Mouse (Mus musculus) myocyte (in vitro differentiated cells): ENCODE data around the gene Gpr85.

Experiments used
- CEBPB ChIP-seq: IDR thresholded peaks from 2 replicates; pipeline ENCODE4 v1.6.1; 2011; ENCODE audit warnings: mild to moderate bottlenecking, moderate library complexity; ENCODE audit not compliant: poor library complexity, insufficient read depth, severe bottlenecking
- E2F4 ChIP-seq: IDR thresholded peaks from one replicate; pipeline ENCODE4 v1.6.1; 2011; ENCODE audit warnings: mild to moderate bottlenecking, control low read depth, moderate library complexity; ENCODE audit not compliant: insufficient read depth
- MAX ChIP-seq: IDR thresholded peaks from one replicate; pipeline ENCODE4 v1.6.1; 2011; ENCODE audit warnings: low read depth, mild to moderate bottlenecking, control low read depth
- MYOD1 ChIP-seq, 3 experiments: IDR thresholded peaks; one replicate each; pipeline ENCODE4 v1.6.1; 2011; ENCODE audit warnings: control low read depth in 2 of 3, low read depth in 2 of 3, mild to moderate bottlenecking in 2 of 3, moderate library complexity in 1 of 3; ENCODE audit not compliant: insufficient read length in 2 of 3, control insufficient read depth in 1 of 3
- MYOG ChIP-seq, 3 experiments: IDR thresholded peaks; one replicate each; pipeline ENCODE4 v1.6.1; 2011; ENCODE audit warnings: control low read depth in 2 of 3, low read depth in 2 of 3, mild to moderate bottlenecking in 2 of 3; ENCODE audit not compliant: insufficient read length in 2 of 3, control insufficient read depth in 1 of 3, insufficient read depth in 1 of 3
- POLR2A ChIP-seq: IDR thresholded peaks from one replicate; pipeline ENCODE4 v1.6.1; 2011; ENCODE audit warnings: low read depth, mild to moderate bottlenecking, control low read depth, moderate library complexity; ENCODE audit not compliant: insufficient read length
- POLR2AphosphoS2 ChIP-seq: IDR thresholded peaks from one replicate; pipeline ENCODE4 v1.6.1; 2011; ENCODE audit warnings: low read depth, control low read depth; ENCODE audit not compliant: insufficient read length
- REST ChIP-seq: IDR thresholded peaks from one replicate; pipeline ENCODE4 v1.6.1; 2011; ENCODE audit warnings: mild to moderate bottlenecking, control low read depth, moderate library complexity; ENCODE audit not compliant: insufficient read depth, insufficient read length
- SRF ChIP-seq: IDR thresholded peaks from one replicate; pipeline ENCODE4 v1.6.1; 2011; ENCODE audit warnings: low read depth; ENCODE audit not compliant: control insufficient read depth, insufficient read length
- TCF12 ChIP-seq: IDR thresholded peaks from one replicate; pipeline ENCODE4 v1.6.1; 2011; ENCODE audit warnings: mild to moderate bottlenecking, control low read depth; ENCODE audit not compliant: poor library complexity, insufficient read depth, severe bottlenecking
- TCF3 ChIP-seq: IDR thresholded peaks from one replicate; pipeline ENCODE4 v1.6.1; 2011; ENCODE audit warnings: low read depth, control low read depth; ENCODE audit not compliant: insufficient read length
- USF1 ChIP-seq: IDR thresholded peaks from one replicate; pipeline ENCODE4 v1.6.1; 2011; ENCODE audit warnings: low read depth, mild to moderate bottlenecking, control low read depth, moderate library complexity

- TF ChIP-seq MYOD1 (IDR thresholded peaks at IDR 0.05; ENCODE audit: control insufficient read depth in 1 of 3, insufficient read length in 2 of 3, low read depth in 2 of 3) (no peak), POLR2A (no peak), USF1 (no peak), MYOG (IDR thresholded peaks at IDR 0.05; ENCODE audit: control insufficient read depth in 1 of 3, insufficient read depth in 1 of 3, insufficient read length in 2 of 3, low read depth in 2 of 3) (no peak), TCF12 (no peak), MAX (no peak), CEBPB (no peak), POLR2AphosphoS2 (no peak), TCF3 (no peak), E2F4 (no peak), SRF (no peak), REST (no peak)
Measured at GRCm38 (mm10) chr6:13828877-13829276, 10.9 kb downstream of the Gpr85 start.
